Mouse (Mus musculus) 416B (cell line): Measurements from ENCODE around the gene Nop14.
A peak's percentile ranks its signal among the peaks of the same experiment; 100 is the strongest.
"Not testable (repeated sequence)": the region's sequence is repeated elsewhere in the genome, so short reads cannot be mapped to it uniquely, and the experiment has no call there.

Experiments used
- DNase-seq: peaks from one replicate; pipeline ENCODE4 v3.0.0; 2011; ENCODE audit warnings: low read depth

The Nop14 gene

GRCm38 (mm10) chr5:34609966-34610365, 50.0 kb downstream of the Nop14 start:
- DNase-seq, result no peak

GRCm38 (mm10) chr5:34608226-34608625, 51.7 kb downstream of the Nop14 start:
- DNase-seq, result no peak

DNA sequence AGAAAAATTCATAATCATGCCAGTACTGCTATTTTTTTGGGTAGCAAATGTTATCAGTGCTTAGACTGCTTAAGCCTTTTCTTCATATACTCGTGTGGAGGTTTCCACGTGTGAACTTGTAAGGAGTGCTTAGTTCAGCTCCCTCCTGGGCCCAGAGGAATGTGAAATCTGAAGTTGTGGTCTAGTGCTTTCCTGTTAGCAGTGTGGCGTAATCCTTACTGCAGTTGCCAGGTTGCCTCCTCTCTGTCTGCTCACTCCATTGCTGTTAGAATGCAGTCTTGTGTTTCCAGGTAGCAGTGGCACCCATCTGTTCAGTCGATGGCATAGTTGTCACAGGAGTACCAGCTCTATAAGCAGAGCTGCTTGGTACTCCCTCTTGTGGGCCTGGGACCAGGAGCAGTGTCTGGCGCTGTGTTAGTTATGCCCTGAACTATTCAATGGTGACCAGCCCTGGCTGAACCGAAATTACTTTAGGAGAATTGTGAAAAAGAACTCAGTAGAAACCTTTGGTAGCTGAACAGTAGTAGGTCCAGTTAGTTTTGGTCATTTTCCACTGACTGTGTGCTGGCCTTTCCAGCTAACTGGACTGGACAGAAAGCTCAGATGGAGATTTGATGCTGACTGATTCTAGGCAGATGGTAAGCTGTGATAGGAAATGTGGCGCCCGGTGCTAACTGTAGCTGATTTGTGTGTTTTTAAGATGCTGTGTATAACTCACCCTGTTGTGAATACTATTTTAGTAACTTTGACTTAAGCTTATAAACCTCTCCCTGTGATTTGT, 52.7 kb downstream of the Nop14 start:
- peak; percentile 62 for DNase-seq

- DNase-seq, result no peak
Observed at GRCm38 (mm10) chr5:34604576-34604975, 55.4 kb downstream of the Nop14 start.

DNA sequence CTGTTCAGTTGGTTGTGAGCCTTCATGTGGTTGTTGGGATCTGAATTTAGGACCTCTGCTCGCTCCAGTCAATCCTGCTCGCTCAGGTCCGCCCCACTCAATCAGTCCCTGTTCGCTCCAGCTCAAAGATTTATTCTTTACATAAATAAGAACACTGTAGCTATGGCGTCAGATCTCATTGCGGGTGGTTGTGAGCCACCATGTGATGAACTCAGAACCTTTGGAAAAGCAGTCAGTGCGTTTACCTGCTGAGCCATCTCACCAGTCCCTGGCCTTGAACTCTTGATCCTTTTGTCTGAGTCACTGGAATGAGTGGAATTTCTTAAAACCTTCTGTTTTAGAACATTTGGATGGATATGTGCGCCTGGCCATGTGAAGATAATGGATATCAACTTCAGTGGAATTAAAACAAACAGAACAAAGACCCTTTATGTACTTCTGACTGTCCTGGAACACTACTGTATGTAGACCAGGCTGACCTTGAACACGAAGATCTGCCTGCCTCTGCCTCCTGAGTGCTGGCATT, 66.7 kb downstream of the Nop14 start:
- no peak for DNase-seq

DNA sequence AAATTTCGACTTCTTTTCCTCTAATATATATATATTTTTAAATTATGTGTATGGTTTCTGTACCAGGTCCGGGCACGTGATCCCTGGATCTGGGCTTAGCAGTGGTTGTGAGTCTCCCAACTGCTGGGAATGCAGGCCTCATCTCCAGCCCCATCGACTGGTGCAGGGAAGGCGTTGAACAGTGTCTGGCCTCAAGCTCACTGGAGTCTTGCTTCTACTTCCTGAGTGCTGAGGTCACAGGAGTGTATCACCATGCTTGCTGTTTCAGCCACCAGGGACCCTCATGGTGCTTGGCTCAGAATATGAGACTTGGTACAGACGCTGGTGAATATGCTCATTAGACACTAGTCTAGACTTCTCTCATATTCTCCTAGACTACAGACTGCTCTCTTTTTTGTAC, 67.3 kb downstream of the Nop14 start:
- DNase-seq, result no peak

- not testable (repeated sequence) for DNase-seq
Observed at GRCm38 (mm10) chr5:34592224-34592623, 67.7 kb downstream of the Nop14 start.

GRCm38 (mm10) chr5:34591388-34592004, 68.5 kb downstream of the Nop14 start:
- no peak for DNase-seq

- no peak for DNase-seq
Observed at GRCm38 (mm10) chr5:34590702-34591101, 69.2 kb downstream of the Nop14 start.

- DNase-seq, result no peak
Observed at GRCm38 (mm10) chr5:34590059-34590458, 69.9 kb downstream of the Nop14 start.
